Mouse (Mus musculus) cerebellum, adult 2 months (tissue): ENCODE measurements at regions not wholly inside any gene's neighbourhood (a gene's known extent, or its start where the extent isn't known, plus 50 kb on each side); places are given as distances from the start of the nearest gene placed in this dataset.
"Not testable (repeated sequence)": the region's sequence is repeated elsewhere in the genome, so short reads cannot be mapped to it uniquely, and the experiment has no call there.

Source experiments
- CTCF ChIP-seq: fragments of 200-500 bp; IDR thresholded peaks from 2 replicates; pipeline ENCODE4 v1.5.1; 2011; ENCODE audit warnings: low read depth, mild to moderate bottlenecking, control low read depth, low read length, moderate library complexity, borderline replicate concordance; ENCODE audit not compliant: insufficient read depth
- POLR2A ChIP-seq: fragments of 200-500 bp; IDR thresholded peaks from 2 replicates; pipeline ENCODE4 v1.6.1; 2011; ENCODE audit warnings: low read length, control low read depth, borderline replicate concordance; ENCODE audit not compliant: insufficient read depth

DNA sequence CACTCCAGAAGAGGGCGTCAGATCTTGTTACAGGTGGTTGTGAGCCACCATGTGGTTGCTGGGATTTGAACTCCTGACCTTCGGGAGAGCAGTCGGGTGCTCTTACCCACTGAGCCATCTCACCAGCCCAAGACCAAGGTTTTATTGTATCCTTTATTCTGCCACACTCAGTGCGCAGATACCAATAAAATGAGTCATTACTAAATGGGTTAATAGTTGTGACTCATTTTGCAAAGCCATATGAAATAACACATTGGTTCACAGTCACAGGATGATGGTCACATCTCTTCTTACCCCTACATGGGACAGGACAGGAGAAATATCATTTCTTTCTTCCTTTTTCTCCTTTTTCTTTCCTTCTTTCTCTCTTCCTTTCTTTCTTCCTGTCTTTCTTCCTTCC is 135.8 kb upstream of the Gsc start:
- not testable (repeated sequence) for TF ChIP-seq CTCF, POLR2A
